Mouse (Mus musculus) T-cell, adult 66 days (primary cell): Measurements from ENCODE around the gene Arl1. TPM values are rescaled to one million over a fixed set of nuclear protein-coding genes. Genes with fewer than 3 reads are reported as not detected.

Source experiments
- total RNA-seq, 2 experiments: library from RNA; stranded (reverse); gene quantifications; 3 replicates in 1 of 2; 4 replicates in 1 of 2; pipeline ENCODE4 v1.2.4; 2023

Gene Arl1
- total RNA-seq, result 10 to 100 TPM; 33.7 to 35.8 TPM

DNA sequence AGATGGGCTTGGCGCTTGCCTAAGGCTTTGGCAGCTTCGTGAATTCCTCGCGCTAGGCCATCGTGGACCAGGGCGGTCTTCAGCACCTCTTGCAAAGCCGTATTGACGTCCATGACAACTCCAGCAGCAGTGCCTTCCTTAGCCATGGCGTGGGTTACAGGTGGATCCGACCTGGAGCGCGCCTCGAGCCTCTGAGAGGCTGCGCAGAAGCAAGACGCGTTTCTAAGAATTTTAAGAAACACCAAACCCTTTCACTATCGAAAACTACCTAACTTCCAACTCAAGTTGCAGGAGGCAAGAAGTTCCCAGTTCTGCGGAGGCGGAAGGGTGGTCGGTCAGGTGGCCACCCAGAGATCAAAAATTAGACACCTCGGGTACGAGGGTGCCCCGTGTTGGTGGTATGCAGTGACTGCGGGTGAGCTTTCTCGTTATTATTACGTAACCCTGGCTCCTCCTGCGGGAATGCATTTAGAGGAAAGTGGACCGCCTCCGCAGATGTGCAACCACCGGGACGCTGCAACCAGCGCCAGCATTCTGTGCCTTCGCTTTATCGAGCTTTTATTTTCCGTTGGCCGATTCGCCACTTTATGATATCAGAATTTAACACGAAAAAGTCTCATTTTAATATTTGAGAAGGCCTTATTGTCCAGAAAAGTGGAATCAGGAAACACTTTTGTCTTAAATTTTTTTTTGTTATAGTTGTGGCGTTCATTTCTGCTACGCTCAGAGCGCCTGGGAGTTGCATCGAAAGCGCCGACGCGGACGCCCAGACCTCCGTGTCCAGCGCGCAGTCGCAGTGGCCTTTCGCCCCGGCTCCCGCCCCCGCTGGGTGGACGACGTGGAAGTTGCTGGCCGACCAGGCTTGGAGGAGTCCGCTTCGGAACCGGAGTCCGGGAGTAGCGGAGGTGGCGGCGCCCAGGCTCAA, at the start of gene Arl1:
Gene Arl1, plus strand, starts transcription at position 288 of the 925 bp plus-strand sequence.

DNA sequence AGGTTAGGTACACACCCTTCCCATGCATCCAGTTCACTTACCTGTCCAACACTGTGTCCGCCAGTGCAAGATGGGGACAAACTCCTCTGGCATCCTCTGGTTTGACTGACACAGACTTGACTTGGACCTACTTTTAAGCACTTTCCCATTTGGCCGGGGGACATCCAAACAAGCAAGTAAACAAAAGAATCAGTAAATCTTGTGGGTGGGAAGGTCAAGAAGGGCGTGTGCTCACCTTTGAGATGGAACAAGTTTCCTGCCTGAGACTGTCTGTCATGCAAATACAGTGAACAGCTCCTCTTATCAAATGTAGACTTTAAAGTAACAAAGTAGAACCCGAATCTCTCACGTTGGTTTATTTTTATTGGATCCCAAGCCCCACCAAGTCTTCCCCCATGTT, 45.7 kb upstream of the Arl1 start, which contains the start of gene Spic:
Gene Spic, minus strand, starts transcription at position 91 of the 400 bp plus-strand sequence.

Other genes starting within 250 kb of the Arl1 start
- gene Chpt1, start 226.8 kb upstream of the Arl1 start, total RNA-seq, result 1 to 10 TPM; 5.5 to 5.8 TPM
- not detected for gene Mybpc1, start 125.7 kb upstream of the Arl1 start, total RNA-seq
- 1 to 10 TPM; 1.6 to 6.2 TPM for gene Spic, start 45.8 kb upstream of the Arl1 start, total RNA-seq
- gene Utp20, start 95.9 kb downstream of the Arl1 start, total RNA-seq, result 10 to 100 TPM; 54.2 to 63.1 TPM
- not detected for gene Slc5a8, start 155.1 kb downstream of the Arl1 start, total RNA-seq